Mouse (Mus musculus): Measurements from ENCODE around the gene Mrgpre. TPM values are rescaled to one million over a fixed set of nuclear protein-coding genes. Genes with fewer than 3 reads are reported as not detected.

The Mrgpre gene
- polyA plus RNA-seq, 1 experiment from 2014 or later = 1.2 TPM

DNA sequence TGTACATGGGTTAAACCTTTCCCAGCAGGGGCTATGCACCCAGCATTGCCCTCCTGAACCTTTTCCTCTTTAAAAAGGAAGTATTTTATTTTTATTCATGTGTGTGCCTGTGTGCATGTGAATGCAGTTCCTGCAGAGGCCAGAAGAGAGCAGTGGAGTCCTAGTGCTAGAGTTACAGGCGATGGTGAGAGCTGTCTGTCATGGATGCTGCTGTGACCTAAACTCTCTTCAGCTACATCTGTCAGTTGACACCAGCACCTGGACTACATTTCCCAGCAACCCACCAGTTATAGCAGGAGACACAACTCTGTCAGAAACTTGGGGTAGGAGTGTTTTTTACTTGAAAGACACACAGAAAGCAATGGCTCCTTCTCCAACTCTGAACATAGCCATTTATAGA, 24.6 kb upstream of the Mrgpre start:
- Histone ChIP-seq H3K4me2 (ENCODE audit: low read length) (no peak overlapping the region), H3K27me3 (ENCODE audit: insufficient read depth, low read length) (no peaks in the 10 kb centered on the region), H3K27ac (no peak overlapping the region), H3K4me1 (replicated peaks; ENCODE audit: insufficient read depth, low read length) (no peaks in the 10 kb centered on the region), H3K9me3 (replicated peaks; ENCODE audit: low read length) (no peaks in the 10 kb centered on the region), H3K36me3 (ENCODE audit: insufficient read depth, low read length) (peaks cover 35% of the 10 kb centered on the region), H3K9ac (ENCODE audit: low read depth, low read length) (no peak overlapping the region), H3K4me3 (replicated peaks; ENCODE audit: low read depth, low read length) (no peak overlapping the region)
- peak; percentile 64 for TF ChIP-seq CTCF (IDR thresholded peaks at IDR 0.05; ENCODE audit: low read depth)
- DNase-seq (ENCODE audit: low spot score) (peak; percentile 32), ATAC-seq (replicated peaks; ENCODE audit: low FRiP score, low read depth) (no peak)
- WGBS = 79% methylated on average over 1 of the region's 1 CpGs

DNA sequence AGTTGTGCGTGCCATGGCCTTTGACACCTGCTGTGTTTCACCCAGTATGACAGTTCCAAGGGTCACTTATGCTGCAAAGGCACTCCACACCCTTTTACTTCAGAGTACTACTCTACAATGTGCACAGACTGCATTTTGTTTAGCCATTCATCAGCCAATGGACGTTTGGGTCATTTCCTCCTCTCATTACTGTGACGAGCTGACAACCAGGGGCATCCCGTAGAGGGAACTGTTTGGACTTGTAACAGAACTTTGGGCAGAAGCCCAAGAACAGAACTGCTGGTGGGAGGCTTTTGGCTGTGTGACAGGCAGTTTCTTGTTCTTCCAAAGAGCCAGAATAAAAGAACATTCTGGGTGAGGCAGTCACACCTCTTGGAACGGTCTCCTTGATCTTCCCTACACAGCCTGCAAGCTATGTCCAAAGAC, 20.9 kb upstream of the Mrgpre start:
- DNase-seq (ENCODE audit: low spot score) (peak; percentile 24), ATAC-seq (replicated peaks; ENCODE audit: low FRiP score, low read depth) (no peak)
- Histone ChIP-seq H3K36me3 (ENCODE audit: insufficient read depth, low read length) (peaks cover 29% of the 10 kb centered on the region; the same call in 1 of the 2 replicates), H3K27me3 (ENCODE audit: insufficient read depth, low read length) (no peaks in the 10 kb centered on the region), H3K9me3 (replicated peaks; ENCODE audit: low read length) (no peaks in the 10 kb centered on the region), H3K4me1 (replicated peaks; ENCODE audit: insufficient read depth, low read length) (no peaks in the 10 kb centered on the region), H3K4me2 (ENCODE audit: low read length) (no peak overlapping the region), H3K27ac (no peak overlapping the region), H3K4me3 (replicated peaks; ENCODE audit: low read depth, low read length) (no peak overlapping the region), H3K9ac (ENCODE audit: low read depth, low read length) (no peak overlapping the region)
- 53% methylated on average over 5 of the region's 5 CpGs for WGBS
- no peak for TF ChIP-seq CTCF (IDR thresholded peaks at IDR 0.05; ENCODE audit: low read depth)

DNA sequence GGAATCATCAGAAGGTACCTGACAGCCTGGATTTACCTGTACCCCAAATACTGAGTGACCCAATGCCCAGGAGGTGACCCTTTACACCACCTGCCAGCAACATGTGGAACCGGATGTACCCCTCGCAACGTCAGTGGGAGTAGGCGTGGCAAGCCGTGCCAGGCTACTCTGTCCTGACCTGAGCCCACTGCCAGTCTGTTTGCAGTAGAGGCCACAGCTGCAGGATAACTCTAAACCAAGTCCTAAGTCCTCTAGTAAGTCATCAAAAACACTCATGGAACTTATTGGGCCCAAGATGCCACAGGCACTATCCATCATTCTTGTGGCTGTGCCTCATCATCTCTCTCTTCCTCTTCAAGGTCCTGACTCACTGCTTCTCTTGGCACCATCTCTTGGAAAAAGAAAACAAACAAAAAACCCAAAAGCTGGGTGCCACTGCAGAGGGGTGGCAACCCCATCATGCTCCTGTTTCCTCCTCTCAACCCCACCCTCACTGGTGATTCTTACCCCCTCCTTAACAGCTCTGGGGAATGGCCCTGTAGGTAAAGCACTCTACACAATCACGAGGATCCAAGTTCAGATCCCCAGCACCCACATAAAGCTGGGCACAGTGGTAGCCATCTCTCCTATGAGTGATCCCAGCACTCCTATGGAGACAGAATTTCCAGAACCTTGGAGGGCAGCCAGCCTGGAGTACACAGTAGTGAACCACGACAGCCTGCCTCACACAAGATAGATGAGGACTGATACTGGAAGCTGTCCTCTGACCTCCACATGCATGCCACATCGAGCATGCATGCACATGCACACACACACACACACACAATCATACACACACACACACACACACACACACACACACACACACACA, 17.1 kb upstream of the Mrgpre start:
- ATAC-seq (replicated peaks; ENCODE audit: low FRiP score, low read depth) = no peak
- Histone ChIP-seq H3K36me3 (ENCODE audit: insufficient read depth, low read length) (peaks cover 47% of the 10 kb centered on the region), H3K27ac (no peak overlapping the region)

DNA sequence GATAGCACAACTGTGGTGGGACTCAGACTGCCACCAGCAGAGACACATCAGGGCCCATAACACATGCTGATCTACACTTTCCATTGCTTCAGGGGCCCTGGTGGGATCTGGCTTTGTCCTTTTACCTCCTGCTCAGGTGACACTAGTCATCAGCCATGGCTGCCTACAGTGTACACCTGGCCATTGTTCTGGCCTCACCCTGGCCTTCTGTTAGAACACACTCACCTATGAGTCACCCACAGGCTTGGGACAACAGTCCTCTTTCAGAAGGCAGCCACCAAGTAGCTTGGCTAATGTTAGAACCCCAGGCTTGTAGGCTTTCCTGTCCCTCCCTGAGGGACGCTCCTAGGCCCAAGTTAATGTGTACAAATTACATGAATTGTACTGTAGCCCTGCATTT, 16.5 kb upstream of the Mrgpre start:
- WGBS = 100% methylated on average over 1 of the region's 1 CpGs
- no peak for ATAC-seq (replicated peaks; ENCODE audit: low FRiP score, low read depth)
- Histone ChIP-seq H3K4me3 (replicated peaks; ENCODE audit: low read depth, low read length) (no peak overlapping the region), H3K9ac (ENCODE audit: low read depth, low read length) (no peak overlapping the region), H3K4me2 (ENCODE audit: low read length) (no peak overlapping the region), H3K36me3 (ENCODE audit: insufficient read depth, low read length) (peaks cover 46% of the 10 kb centered on the region), H3K4me1 (replicated peaks; ENCODE audit: insufficient read depth, low read length) (no peaks in the 10 kb centered on the region), H3K9me3 (replicated peaks; ENCODE audit: low read length) (no peaks in the 10 kb centered on the region), H3K27ac (no peak overlapping the region), H3K27me3 (ENCODE audit: insufficient read depth, low read length) (no peaks in the 10 kb centered on the region)
- no peak for DNase-seq (ENCODE audit: low spot score)
- TF ChIP-seq CTCF (IDR thresholded peaks at IDR 0.05; ENCODE audit: low read depth) = no peak

More for the DNA sequence above, 17.1 kb upstream of the Mrgpre start:
- no peak overlapping the region for H3K9ac ChIP-seq (ENCODE audit: low read depth, low read length)
- no peak for DNase-seq (ENCODE audit: low spot score)
- no peaks in the 10 kb centered on the region for H3K27me3 ChIP-seq (ENCODE audit: insufficient read depth, low read length)
- 89% methylated on average over 8 of the region's 8 CpGs for WGBS
- no peak overlapping the region for H3K4me2 ChIP-seq (ENCODE audit: low read length)
- no peak overlapping the region for H3K4me3 ChIP-seq (replicated peaks; ENCODE audit: low read depth, low read length)
- H3K9me3 ChIP-seq (replicated peaks; ENCODE audit: low read length) = no peaks in the 10 kb centered on the region
- no peak for TF ChIP-seq CTCF (IDR thresholded peaks at IDR 0.05; ENCODE audit: low read depth)
- no peaks in the 10 kb centered on the region for H3K4me1 ChIP-seq (replicated peaks; ENCODE audit: insufficient read depth, low read length)

DNA sequence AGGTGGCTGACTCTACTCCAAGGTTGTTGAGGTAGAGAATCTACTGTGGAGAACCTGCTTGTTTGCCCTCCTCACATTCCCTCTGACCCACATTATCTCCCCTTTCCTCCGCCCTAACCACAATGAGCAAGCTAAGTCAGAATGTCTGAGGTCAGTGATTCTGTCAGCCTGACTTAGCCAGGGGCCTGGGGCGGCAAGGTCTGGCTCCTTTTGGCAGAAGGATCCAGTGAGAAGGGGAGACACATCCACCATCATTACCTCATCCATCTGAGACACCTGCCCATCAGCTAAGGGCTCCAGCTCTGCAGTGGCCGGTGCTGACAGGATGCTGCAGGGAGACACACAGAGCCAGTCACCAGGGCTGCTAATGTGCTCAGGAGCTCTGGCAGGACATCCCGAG, 14.5 kb upstream of the Mrgpre start:
- H3K4me3 ChIP-seq (replicated peaks; ENCODE audit: low read depth, low read length) = no peak overlapping the region
- H3K9me3 ChIP-seq (replicated peaks; ENCODE audit: low read length) = no peaks in the 10 kb centered on the region
- peaks cover 41% of the 10 kb centered on the region for H3K36me3 ChIP-seq (ENCODE audit: insufficient read depth, low read length)
- no peak overlapping the region for H3K4me2 ChIP-seq (ENCODE audit: low read length)
- no peaks in the 10 kb centered on the region for H3K27me3 ChIP-seq (ENCODE audit: insufficient read depth, low read length)
- H3K4me1 ChIP-seq (replicated peaks; ENCODE audit: insufficient read depth, low read length) = no peaks in the 10 kb centered on the region
- TF ChIP-seq CTCF (IDR thresholded peaks at IDR 0.05; ENCODE audit: low read depth) = no peak
- ATAC-seq (replicated peaks; ENCODE audit: low FRiP score, low read depth) (no peak), DNase-seq (ENCODE audit: low spot score) (no peak)
- H3K27ac ChIP-seq = no peak overlapping the region
- H3K9ac ChIP-seq (ENCODE audit: low read depth, low read length) = no peak overlapping the region
- 88% methylated on average over 4 of the region's 4 CpGs for WGBS

DNA sequence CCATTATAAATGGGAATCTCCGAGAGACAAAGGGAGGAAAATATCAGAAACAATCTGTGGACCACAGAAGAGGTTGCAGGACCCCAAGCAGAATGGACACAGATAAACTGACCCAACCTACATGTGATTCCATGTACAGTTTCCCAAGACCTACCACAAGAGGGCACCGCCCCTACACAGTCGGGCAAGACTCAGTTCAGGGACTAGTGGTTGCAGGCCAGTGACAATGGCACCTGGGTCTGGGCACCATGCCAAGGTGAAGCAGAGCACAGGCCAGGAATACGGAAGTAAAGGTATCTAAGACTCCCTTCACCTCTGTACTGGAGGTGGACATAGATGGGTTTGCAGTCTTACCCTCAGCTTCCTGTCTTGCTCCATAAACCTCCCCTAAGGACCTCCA, 8.8 kb upstream of the Mrgpre start:
- Histone ChIP-seq H3K4me2 (ENCODE audit: low read length) (no peak overlapping the region), H3K36me3 (ENCODE audit: insufficient read depth, low read length) (peaks cover 18% of the 10 kb centered on the region), H3K27me3 (ENCODE audit: insufficient read depth, low read length) (no peaks in the 10 kb centered on the region), H3K9me3 (replicated peaks; ENCODE audit: low read length) (no peaks in the 10 kb centered on the region), H3K4me3 (replicated peaks; ENCODE audit: low read depth, low read length) (no peak overlapping the region), H3K4me1 (replicated peaks; ENCODE audit: insufficient read depth, low read length) (no peaks in the 10 kb centered on the region), H3K27ac (no peak overlapping the region), H3K9ac (ENCODE audit: low read depth, low read length) (no peak overlapping the region)
- ATAC-seq (replicated peaks; ENCODE audit: low FRiP score, low read depth) = peak; percentile 76; the same call in 1 of the 2 replicates
- peak; percentile 78 for TF ChIP-seq CTCF (IDR thresholded peaks at IDR 0.05; ENCODE audit: low read depth)
- peak; percentile 55 for DNase-seq (ENCODE audit: low spot score)
- WGBS = 46% methylated on average over 4 of the region's 4 CpGs

All from kidney, postnatal 0 days (tissue).